Mouse (Mus musculus): Measurements from ENCODE around the gene Chuk.

Gene Chuk

DNA sequence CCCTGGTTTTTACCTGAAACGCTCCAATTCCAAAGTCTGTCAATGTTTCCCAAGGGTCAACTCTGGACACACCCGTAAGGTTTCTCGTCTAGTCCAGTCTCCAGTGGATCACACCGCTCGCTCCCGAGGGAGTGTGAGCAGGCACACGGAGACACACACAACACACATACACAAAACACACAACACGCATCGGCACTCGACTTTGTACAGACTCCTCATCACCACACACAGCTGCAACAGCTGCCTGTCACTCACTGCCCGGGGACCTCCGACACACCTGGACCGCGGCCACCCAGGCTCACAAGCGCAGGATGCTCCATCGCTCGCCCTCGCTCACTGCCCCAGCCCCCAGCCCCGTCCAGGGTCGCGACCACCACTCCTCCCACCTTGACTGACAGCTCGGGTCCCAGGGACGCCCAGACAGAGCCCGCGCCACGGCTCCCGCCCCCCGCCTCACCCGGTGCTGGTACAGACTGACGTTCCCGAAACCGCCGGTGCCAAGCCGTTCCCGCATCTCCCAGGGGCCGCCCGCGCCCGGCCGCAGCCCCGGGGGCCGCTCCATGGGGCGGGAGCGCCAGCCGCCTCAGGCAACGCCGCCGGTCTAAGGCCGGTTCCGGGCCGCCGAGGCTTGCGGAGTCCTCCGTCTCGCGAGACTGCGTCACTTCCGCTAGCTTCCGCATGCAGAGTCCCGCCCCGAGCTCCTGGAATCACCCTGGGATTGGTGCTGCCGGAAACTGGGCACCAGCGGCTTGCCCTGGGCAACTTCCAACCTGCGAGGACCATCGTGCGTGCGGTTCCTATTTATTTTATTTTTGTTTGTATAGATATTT lies at the start of gene Chuk:
Chuk (minus strand) TSS at position 650 of the 830 bp plus-strand sequence.
- CTCF ChIA-PET = interaction anchor here in 2 of 4 experiments (0.6 to 1.6 kb wide), 2 partner anchors 147 to 192 kb away, joined by 3 to 4 read pairs; no protein-coding TSS in a partner anchor

DNA sequence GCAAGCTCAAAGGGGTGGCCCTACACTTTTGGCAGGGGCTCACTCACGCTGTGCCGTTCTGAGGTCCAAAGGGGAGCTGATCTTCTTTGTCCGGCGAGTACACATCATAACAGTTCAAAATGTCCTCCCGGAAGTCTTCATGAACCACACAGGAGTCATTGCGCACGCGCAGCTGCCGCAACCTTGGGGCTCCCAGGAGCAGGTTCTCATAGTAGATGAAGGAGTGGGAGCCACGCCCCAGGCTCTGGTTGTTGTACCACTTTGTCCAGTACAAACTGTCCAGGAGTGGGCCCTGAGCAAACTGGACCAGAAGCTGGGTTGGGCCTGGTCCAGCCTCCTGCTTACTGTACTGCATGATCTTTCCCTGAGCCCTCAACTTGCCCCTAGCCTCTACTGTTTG lies 49.7 kb upstream of the Chuk start:
- POLR2A ChIA-PET = interaction anchor here in 1 of 4 experiments (0.7 to 1.5 kb wide), 2 partner anchors 11 to 155 kb away, joined by 3 to 7 read pairs; partner anchors contain the start of gene Bloc1s2

More for the DNA sequence above, at the start of gene Chuk:
- POLR2A ChIA-PET = interaction anchor here in 3 of 4 experiments (0.6 to 2.0 kb wide), 43 partner anchors 8 to 800 kb away, joined by 3 to 12 read pairs (median 4); partner anchors contain the start of genes Bloc1s2 (in 2 of the 3), Cwf19l1 (in 2 of the 3), Cpn1 (in 1 of the 3) and Slc25a28 (in 1 of the 3)

DNA sequence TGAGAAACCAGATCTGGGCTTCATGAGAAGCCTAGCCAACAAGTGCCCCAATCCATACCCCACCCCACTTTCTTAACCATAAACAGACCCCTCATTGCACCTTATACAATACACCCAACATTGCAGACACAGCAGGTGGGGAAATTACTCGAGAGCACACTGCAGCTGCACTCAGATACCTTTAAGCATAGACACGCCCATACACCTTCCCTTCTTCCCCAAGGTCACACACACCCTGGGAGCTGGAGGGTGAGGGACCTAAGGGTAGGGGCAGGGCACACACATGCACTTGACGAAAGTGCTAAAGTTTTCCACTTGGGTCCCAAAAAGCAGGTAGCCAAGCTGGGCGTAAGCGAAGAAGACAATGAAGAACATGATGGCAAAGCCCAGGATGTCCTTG lies 46.5 kb upstream of the Chuk start:
- ChIA-PET POLR2A (interaction anchor here in 2 of 4 experiments (0.7 to 1.2 kb wide), 3 partner anchors 7 to 112 kb away, joined by 3 to 4 read pairs (median 3); partner anchors contain the start of genes Bloc1s2 (in 2 of the 2) and Cwf19l1 (in 1 of the 2)), CTCF (interaction anchor here in 2 of 4 experiments (0.6 kb wide), 2 partner anchors 95 to 319 kb away, joined by 4 to 5 read pairs; no protein-coding TSS in a partner anchor)

More for the DNA sequence above, 49.7 kb upstream of the Chuk start:
- CTCF ChIA-PET = interaction anchor here in 1 of 4 experiments (0.6 kb wide), 1 partner anchor 47 kb away, joined by 3 read pairs; no protein-coding TSS in a partner anchor

DNA sequence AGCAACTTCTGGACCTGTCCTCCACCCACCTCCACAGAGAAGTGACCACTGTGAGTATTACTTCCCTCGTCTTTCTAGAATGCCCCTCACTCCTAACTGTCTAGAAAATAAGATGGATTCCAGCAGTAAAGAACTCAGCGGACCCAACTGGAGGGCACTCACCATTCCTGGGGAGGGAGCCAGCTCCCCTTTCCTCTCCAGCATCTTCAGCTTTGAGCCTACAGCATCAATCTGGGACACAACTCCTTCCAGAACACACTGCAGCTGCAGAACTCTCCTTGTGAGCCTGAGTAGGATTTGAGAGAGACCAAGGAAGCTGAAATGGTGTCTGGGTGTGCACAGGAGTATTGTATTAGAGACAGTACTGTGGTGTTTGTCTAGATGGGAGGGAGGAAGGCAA lies 41.7 kb upstream of the Chuk start:
- ChIA-PET POLR2A (interaction anchor here in 2 of 4 experiments (0.8 to 1.0 kb wide), 4 partner anchors 10 to 42 kb away, joined by 3 to 6 read pairs (median 3); partner anchors contain the start of genes Chuk (in 1 of the 2) and Cwf19l1 (in 1 of the 2)), CTCF (interaction anchor here in 3 of 4 experiments (0.7 to 1.5 kb wide), 13 partner anchors 13 to 581 kb away, joined by 3 to 7 read pairs (median 4); partner anchors contain the start of gene Sec31b (in 1 of the 3))

DNA sequence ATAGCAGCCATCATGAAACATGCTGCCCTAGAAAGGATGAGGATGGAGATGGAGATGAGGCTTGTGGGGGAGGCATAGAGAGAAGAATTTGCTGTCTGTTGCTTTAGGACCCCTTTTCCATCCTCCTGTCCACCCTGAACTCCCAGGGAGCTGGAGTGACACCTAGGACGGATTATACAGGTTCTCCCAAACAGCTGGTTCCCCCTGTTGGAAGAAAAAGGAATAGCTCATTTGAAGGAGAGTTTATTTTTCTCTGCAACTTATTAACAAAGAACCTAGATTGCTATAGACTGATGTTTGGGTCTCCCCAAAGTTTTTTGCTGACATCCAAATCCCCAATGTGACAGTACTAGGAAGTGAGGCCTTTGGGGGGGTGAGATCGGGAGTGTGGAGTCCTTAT lies 41.1 kb upstream of the Chuk start:
- ChIA-PET POLR2A (interaction anchor here in 2 of 4 experiments (0.6 to 1.0 kb wide), 5 partner anchors 10 to 41 kb away, joined by 3 to 6 read pairs (median 3); partner anchors contain the start of genes Chuk (in 1 of the 2) and Cwf19l1 (in 1 of the 2)), CTCF (interaction anchor here (0.6 to 1.5 kb wide), 18 partner anchors 13 to 580 kb away, joined by 3 to 15 read pairs (median 4); partner anchors contain the start of gene Sec31b (in 1 of the 4))

DNA sequence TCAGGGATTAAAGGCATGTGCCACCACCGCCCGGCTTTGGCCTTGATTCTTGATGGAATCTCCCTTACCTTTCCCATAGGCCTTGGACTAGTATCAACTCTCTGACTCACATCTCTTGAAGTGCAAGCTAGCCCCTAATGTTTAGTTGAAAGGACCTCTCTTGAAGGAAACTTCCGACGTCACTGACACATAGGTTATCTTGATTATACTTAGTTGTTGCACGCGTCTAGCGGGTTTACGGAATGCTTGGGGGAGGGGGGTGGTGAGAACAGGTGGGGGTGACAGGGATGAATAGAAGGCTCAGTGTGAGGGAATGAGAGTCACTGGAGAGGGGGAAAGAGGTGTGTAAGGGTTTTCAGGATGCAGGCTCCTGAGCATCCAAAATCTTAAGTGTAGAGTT lies 39.7 kb upstream of the Chuk start:
- CTCF ChIA-PET = interaction anchor here in 1 of 4 experiments (1.5 kb wide), 1 partner anchor 52 kb away, joined by 4 read pairs; no protein-coding TSS in a partner anchor
- POLR2A ChIA-PET = interaction anchor here in 3 of 4 experiments (0.5 to 2.2 kb wide), 13 partner anchors 7 to 242 kb away, joined by 3 to 9 read pairs (median 4); partner anchors contain the start of genes Chuk (in 2 of the 3) and Cwf19l1 (in 2 of the 3)

DNA sequence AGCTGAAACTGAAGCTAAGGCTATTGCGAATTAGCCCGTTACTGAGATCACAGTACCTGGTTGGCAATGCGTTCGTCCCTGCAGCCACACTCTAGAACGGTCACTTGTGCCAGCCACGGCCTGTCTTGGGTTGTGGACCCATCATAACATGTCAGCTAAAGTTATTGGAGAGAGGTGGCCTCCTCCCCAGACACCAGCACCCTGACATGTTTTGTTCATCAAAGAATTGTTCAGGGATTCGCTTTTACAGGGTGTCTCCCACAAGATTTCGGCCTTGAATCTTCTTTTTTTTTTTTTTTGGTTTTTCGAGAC lies 39.2 kb upstream of the Chuk start:
- POLR2A ChIA-PET = interaction anchor here in 3 of 4 experiments (0.5 to 2.2 kb wide), 15 partner anchors 8 to 472 kb away, joined by 3 to 9 read pairs (median 4); partner anchors contain the start of genes Chuk (in 2 of the 3), Cwf19l1 (in 2 of the 3), Hif1an (in 1 of the 3) and Slc25a28 (in 1 of the 3)
- CTCF ChIA-PET = interaction anchor here in 2 of 4 experiments (0.8 to 1.5 kb wide), 4 partner anchors 15 to 178 kb away, joined by 3 to 5 read pairs (median 4); no protein-coding TSS in a partner anchor

DNA sequence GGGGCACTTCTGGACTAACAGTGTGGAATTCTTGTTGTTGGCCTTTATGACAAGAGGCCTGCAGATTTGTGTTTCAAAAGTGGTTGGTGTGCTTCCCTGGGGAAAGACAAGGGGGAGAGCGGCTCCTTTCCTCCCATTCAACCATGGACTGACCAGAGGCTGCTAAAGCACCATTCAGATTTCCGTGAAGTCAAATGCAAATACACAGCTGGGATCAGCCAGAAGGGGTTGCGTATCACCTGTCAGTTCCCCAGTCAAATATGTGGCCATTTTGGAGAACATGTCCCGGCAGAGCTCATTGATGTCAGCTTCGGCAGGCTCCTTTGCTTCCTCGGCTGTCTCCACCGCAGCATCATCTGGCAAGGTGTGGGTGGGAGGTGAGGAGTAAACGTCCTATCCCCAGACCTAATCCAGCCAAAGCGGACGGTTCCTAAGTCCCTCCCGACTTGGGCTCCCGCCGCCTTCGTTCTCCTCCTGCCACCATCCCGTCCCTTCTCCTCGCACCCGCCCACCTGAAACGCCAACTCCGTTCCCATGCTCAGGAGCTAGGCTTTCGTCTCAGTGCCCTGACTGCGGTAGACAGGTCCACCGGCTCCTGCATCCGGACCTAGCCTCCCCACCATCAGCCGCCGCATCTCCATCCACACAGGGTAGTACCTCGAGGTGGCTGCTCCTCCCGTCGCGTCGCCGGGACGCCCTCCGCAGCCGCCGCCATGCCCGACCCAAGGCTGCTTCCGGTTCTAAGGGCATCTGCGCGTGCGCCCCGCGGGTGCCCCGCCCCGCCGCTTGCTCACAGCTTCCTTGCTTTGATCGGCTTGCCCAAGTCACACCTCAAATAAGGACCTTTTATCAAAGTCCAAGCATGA lies 38.7 kb upstream of the Chuk start, which contains the start of gene Bloc1s2:
Bloc1s2 (minus strand) TSS at position 745 of the 866 bp plus-strand sequence.
- CTCF ChIA-PET = interaction anchor here in 3 of 4 experiments (0.6 to 1.5 kb wide), 7 partner anchors 16 to 177 kb away, joined by 3 to 5 read pairs (median 4); no protein-coding TSS in a partner anchor
- POLR2A ChIA-PET = interaction anchor here in 3 of 4 experiments (0.5 to 2.2 kb wide), 18 partner anchors 8 to 471 kb away, joined by 3 to 9 read pairs (median 4); partner anchors contain the start of genes Chuk (in 2 of the 3), Cwf19l1 (in 2 of the 3), Hif1an (in 1 of the 3) and Slc25a28 (in 1 of the 3)

DNA sequence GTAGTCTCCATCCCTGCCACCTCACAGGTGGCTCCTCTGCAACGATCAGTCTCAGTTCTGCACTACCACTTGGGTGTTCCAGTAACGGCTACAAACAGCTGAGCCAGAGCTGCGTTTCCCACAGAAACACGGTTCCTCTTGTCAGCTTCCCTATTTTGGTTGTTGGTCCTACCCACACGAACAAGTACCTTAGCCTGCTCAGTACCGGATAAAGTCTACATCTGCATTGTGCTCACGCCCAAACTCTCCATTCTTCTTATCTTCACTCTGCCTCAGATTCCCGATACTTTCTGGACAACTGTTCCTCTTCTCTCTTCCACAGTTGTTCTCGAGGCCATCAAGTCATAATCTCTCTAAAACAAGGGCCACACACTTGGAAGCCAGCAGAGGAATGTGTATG lies 37.1 kb upstream of the Chuk start:
- CTCF ChIA-PET = no interaction called here
- POLR2A ChIA-PET = interaction anchor here in 2 of 4 experiments (0.6 to 1.3 kb wide), 3 partner anchors 8 to 271 kb away, joined by 3 to 4 read pairs (median 4); no protein-coding TSS in a partner anchor

DNA sequence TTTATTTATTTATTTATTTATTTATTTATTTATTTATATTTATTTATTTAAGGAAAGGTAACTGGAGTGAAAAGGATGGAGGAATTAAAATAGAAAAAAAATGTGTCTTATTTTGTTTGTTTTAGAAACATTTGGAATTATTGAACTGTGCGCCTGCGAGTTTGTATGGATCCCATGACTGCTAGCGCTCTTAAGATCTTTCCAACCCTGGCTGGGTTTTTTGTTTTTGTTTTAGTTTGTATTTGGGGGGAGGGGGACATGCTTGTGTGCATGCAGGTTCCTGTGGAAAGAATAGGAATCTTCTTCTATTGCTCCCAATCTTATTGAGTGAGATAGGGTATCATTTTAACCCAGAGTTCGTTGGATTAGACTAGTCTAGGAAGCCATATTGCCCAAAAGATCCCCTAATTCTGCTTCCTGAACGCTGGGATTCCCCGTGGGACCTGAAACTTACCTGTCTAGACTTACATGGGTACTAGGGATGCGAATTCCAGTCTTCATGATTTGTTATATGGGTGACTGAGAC lies 28.7 kb upstream of the Chuk start:
- ChIA-PET CTCF (interaction anchor here in 2 of 4 experiments (0.6 to 1.3 kb wide), 2 partner anchors 24 to 1089 kb away, joined by 3 read pairs; no protein-coding TSS in a partner anchor), POLR2A (interaction anchor here in 3 of 4 experiments (0.6 to 1.8 kb wide), 19 partner anchors 9 to 461 kb away, joined by 3 to 12 read pairs (median 3); partner anchors contain the start of genes Chuk (in 3 of the 3), Bloc1s2 (in 2 of the 3) and Slc25a28 (in 1 of the 3))

DNA sequence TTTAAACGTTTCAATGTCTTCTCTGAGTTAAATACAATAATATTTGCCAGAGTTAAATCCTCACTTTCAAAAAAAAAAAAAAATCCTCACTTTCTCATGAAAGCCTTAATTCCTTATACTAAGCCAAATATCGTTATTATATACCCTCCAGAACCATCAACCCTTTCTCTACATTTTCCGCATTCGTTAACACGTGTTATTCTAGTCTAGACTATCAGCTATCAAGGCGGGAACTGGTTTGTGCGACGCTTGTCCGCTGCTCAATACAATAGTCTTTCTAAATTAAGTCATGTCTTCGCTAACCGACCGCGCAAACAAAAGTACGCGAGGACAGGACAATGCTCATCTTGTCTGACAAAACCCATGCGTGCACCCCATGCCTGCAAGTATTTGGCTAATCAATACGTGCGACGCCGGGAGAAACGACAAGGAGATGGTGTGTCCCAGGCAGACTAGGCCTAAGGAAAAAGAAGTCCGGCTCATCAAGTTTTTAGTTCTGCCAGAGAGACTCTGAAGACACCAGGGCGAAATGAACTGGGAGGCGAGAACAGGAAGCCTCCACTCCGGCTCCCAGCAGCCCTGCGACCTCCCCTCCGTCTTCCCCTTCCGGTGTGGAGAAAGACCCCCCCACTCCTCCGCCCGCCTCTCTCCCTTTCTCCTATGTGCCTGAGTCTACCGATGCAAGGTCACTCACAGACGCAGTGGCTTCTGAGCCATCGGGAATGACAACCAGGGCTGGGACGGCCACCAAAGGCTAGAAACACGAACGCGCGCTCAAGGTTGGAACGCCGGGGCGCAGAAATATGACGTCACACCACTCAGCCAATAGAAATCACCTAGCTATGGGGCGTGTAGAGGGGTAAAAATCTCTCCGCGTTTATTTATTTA lies 28.0 kb upstream of the Chuk start, which contains the start of gene Cwf19l1:
Cwf19l1 (minus strand) TSS at position 805 of the 888 bp plus-strand sequence.
- ChIA-PET CTCF (interaction anchor here in 2 of 4 experiments (0.6 to 1.3 kb wide), 2 partner anchors 24 to 1090 kb away, joined by 3 read pairs; no protein-coding TSS in a partner anchor), POLR2A (interaction anchor here in 3 of 4 experiments (0.6 to 1.8 kb wide), 19 partner anchors 9 to 460 kb away, joined by 3 to 12 read pairs (median 3); partner anchors contain the start of genes Chuk (in 3 of the 3), Bloc1s2 (in 2 of the 3) and Slc25a28 (in 1 of the 3))

DNA sequence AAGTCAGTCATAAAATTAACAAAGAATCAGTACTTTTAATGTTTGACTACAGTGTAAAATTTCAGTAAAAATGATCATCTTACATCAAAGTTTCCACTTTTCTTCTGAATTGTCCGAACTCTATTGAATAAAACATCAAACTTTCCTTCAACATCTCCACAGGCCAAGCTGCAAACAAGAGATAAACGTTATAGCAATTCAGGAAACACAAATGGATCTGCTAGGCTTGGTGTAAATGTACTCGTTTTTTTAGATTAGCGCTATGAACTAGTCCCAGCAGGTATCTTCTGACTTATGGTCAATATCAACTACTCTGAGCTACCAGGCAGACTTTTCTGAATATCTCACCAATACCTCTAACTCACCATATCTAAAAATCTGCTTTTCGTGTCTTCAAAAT lies 25.6 kb upstream of the Chuk start:
- POLR2A ChIA-PET = interaction anchor here in 1 of 4 experiments (0.9 kb wide), 1 partner anchor 19 kb away, joined by 3 read pairs; no protein-coding TSS in a partner anchor

DNA sequence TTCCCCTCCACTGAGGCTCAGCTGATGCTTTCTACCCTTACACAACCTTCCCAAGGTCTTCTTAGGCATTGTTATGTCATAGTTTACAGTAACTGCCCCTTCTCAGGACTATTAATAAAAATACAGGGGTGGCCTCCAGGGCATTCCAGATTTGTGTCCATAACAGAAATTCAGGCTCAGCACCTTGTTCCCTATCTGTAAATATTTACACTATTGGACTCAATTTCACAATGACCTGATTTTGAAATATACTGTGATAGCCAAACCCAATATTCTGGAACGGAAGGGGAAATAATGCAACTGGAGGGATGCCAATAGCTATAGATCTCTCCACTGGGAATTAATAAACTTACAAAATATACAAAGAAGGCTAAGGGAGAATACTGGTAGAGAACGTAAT lies 21.3 kb upstream of the Chuk start:
- ChIA-PET POLR2A (interaction anchor here in 1 of 4 experiments (0.8 to 1.5 kb wide), 5 partner anchors 10 to 21 kb away, joined by 3 to 7 read pairs (median 3); partner anchors contain the start of gene Chuk), CTCF (no interaction called here)

More for the DNA sequence above, 25.6 kb upstream of the Chuk start:
- CTCF ChIA-PET = no interaction called here

DNA sequence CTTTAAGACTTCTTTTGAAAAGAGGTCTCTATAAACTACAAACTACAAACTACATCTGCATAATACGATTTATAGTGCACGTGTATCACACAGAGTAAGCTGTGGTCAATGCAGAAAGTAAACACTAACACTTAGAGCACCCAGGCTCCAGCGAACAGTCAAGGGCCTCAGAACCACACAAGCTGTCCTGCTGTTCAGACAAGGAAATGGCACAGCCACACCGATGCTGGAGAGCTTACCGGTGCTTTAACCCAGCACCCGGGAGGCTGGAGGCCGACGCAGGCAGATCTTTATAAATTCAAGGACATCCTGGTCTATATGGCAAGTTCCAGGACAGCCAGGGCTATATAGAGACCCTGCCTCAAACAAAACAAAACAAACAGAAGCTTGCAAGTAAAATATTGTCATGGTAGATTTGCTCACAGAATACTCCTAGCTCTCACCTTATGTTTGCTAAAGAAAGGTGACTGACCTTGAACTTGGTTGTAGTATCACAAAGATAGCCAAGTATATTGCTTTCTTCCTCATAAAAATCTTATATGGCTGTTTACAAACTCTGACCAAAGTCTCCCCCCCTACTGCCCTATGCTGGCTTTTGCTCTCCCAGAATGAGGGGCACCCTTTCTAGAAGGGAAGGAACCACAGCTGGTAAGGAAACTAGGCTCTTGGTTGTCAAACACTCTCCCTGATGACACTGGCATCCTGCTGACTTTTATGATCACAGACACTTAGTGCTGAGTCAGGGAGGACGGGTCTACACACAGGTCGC lies 20.6 kb upstream of the Chuk start:
- ChIA-PET CTCF (no interaction called here), POLR2A (interaction anchor here in 1 of 4 experiments (0.8 to 1.5 kb wide), 5 partner anchors 10 to 40 kb away, joined by 3 to 10 read pairs (median 3); partner anchors contain the start of gene Chuk)

DNA sequence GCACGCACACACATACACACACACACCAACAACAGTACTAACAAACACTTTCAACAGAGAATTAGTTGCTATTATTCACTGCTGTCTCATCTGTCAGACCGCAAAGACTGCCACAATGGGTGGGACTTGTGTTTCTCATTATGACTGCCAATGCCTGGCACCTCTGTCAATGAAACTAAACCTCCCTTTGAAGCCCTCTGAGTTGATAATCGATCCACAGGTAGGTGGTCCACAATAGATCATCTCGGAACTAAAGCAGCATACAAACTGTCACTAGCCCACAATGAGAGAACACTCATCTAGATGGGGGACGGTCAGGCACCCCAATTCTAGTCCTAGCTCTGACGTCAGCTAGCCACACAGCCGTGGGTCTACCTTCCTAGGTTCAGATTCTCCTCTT lies 13.9 kb upstream of the Chuk start:
- POLR2A ChIA-PET = interaction anchor here in 1 of 4 experiments (0.6 to 2.4 kb wide), 3 partner anchors 14 to 1883 kb away, joined by 3 to 10 read pairs (median 3); partner anchors contain the start of gene Chuk
- CTCF ChIA-PET = no interaction called here

Data from embryonic stem cell, embryonic (primary cell).